Mouse (Mus musculus): ENCODE measurements around the gene Ankrd33b. TPM values are rescaled to one million over a fixed set of nuclear protein-coding genes. Genes with fewer than 3 reads are reported as not detected.

Ankrd33b gene
- not detected for polyA plus RNA-seq (2017; shearing (Covaris generic))

DNA sequence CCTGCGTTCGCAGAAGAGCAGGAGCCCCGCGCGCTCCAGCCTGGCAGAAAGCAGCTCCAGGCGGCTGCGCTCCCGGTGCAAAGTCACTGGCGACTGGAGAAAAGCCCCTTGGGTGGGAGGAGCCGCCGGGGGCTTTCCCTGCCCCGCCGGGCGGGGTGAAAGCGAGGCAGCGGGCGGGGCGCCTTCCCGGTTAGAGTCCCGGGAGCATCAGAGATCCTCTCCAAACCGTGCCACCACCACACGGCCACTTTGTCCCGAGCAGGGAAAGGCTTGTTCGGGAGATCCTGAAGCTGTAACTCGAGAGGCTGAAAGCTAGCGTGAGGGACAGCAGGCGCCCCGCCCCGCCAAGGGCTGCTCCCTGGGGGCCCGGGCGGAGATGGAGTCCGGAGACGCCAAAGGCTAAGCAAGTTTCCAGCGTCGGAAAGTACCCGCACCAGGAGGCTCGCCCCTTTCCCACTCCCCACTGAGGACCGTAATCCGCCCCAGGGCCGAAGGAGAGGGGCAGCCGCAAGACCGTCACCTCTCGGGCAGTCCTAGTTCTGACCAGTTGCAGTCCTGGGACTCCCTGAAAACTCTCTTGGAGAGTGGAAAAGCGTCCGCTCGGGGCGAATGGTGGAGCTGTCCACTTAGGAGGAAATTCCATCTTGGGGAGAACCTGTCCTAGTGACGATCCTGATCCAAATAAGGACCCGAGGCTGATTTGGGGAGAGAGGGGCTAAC lies at the start of gene Ankrd33b:
Gene Ankrd33b (minus strand): TSS at position 246 of the 720 bp plus-strand sequence.
- ATAC-seq, result no peak

DNA sequence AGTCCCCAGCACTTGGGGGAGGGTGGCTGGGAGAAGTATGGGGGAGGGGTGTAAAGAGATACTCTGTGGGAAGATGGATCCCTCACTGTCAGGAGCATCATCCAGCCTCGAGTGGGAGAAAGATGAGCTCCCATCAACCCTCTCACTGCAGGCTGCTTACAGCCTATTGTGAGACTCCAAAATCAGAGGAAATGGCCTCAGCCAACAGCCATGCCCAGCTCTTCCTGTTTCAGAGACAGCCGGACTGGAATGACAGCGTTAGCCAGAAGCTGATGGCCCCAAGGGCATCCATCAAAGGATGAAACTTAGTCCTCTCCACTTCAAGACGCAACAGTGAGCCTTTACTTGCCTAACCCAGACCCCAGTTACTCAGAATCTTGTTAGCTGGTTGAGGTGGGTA lies 47.7 kb upstream of the Ankrd33b start:
- no peak for ATAC-seq

DNA sequence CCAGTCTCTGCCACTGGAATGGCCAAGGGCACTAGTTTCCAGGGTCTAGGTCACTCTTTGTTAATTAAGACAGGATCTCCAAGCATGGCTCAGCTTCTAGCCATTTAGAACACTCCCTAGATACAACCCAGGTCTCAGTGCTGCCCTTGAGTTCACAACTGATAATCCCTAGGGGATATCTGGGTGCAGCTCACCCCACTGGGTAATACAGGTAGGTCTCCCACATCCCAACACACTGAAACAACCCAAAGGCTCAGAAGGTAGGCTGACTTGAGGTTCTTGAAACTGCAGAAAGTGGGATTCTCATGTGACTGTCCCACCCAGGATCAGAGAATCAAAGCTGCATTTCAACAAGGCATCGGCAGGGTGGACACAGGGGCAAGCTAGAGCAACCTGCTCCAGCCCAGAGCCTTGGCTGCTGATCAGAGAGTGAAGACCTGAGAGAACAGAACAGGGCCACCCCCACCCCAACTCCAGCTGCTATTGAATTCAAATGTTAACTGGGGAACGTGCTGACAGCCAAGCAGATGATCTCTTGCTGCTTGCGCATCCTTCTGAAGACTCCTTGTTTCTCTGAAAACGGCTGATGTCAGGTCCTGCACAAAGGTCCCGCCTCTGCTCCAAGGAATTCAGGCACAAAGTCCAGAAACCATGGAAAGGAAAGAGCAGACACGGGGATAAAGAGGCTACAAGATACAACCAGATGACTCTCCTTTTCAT lies 46.8 kb upstream of the Ankrd33b start:
- ATAC-seq, result no peak

DNA sequence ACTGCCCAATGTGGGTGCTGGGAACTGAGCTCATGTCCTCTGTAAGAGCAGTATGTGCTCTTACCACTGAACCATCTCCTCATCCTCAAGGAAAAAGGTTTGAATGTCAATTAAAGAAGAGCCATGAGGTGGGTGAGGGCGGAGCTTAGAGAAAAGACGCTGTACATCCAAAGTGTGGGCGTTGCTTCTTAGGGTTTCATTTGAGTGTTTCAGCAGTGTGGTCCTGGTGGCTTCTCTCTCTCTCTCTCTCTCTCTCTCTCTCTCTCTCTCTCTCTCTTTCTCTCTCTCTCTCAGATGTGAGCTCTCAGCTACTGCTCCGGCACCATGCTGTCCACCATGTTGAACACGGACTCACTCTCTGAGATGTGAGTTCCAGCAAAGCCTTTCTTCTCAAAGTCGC lies 46.1 kb upstream of the Ankrd33b start:
- ATAC-seq, result no peak

DNA sequence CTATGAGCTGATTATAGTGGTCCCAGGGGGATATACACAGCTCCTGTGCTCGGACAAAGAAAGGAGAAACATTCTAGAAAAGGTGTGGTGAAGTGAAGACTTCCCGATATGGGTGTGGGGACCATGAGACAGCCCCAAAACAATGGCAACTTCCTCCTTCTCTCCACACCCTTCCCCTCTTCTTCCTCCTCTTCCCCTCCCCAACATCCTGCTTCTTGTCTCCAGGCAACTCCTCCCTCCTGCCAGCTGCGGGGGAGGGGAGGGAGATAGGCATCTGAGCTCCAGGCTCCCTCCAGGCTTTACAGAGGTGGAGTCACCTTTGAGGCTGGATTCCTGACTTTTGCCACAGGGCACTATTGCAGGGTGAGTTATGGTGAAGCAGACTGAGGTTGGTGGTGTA lies 45.4 kb upstream of the Ankrd33b start:
- ATAC-seq, result no peak

DNA sequence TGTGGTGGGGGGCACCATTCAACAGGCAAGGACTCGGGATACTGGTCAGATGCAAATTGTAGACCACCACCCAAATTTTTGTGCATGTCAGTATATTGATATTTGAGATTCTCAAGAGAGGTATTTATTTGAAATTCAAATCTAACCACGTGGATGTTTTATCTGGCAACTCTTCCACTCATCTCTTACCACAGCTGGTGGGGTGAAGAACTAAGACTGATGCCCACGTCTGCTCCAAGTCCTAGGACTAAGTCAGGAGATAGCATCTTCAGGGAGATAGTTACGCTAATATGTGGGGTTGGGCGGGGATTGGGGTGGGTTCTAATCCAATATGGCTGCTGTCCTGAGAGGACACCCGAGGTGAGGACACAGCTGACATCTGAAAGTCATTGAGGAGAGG lies 44.9 kb upstream of the Ankrd33b start:
- ATAC-seq, result no peak

DNA sequence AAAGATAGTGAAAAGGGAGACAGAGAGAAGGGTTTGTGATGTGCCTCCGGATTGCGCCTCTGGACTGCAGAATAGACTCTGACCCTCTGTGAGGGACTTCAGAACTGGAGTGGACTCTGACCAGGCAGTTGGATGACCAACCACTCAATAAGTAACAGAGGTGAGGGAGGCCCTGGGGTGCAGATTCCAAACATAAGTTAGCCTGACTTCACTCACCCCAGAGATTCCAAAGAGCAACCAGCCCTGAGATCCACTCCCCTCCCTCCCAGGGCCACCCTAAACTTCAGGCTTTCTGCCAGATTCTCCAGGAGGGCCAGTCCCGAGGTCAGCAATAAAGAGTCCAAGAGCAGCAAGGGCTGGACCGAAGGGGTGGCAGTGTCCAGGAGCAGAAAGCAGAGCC lies 40.0 kb upstream of the Ankrd33b start:
- ATAC-seq, result no peak

DNA sequence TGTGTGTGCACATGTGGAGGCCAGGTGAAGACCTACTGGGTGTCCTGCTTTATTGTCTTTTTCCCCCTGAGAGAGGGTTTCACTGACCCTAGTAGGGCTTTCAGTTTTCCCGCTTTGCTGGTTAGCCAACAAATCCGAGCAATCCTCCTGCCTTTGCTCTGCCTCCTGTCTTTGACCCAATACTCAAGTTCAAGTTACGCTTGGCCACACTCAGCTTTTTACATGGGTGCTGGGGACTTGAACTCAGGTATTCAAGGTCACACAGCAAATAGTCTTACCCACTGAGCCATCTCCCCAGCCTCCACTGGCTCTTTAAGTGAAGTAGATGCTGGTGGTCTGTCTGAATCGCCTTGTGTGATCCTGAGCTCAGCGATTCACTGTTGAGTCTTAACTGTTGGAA lies 39.4 kb upstream of the Ankrd33b start:
- ATAC-seq, result no peak

DNA sequence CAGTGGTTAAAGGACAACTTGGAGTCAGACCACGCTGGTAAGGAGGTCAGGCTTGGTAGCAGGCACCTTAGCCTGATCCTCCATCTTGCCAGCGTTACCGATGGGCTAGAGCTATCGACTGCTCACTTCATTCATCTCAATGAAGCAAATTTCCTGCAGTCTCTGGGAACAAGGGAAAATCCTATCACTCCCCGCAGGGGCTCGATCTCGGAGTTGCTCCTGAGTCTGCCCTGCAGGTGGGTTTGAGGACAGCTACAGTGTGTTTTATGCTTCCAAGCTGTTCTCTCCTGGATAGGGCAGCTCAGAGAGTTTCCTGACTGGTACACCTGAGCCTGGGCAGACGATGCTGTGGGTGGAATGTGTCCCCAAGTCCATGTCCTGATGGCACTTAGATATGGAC lies 36.8 kb upstream of the Ankrd33b start:
- ATAC-seq, result no peak

DNA sequence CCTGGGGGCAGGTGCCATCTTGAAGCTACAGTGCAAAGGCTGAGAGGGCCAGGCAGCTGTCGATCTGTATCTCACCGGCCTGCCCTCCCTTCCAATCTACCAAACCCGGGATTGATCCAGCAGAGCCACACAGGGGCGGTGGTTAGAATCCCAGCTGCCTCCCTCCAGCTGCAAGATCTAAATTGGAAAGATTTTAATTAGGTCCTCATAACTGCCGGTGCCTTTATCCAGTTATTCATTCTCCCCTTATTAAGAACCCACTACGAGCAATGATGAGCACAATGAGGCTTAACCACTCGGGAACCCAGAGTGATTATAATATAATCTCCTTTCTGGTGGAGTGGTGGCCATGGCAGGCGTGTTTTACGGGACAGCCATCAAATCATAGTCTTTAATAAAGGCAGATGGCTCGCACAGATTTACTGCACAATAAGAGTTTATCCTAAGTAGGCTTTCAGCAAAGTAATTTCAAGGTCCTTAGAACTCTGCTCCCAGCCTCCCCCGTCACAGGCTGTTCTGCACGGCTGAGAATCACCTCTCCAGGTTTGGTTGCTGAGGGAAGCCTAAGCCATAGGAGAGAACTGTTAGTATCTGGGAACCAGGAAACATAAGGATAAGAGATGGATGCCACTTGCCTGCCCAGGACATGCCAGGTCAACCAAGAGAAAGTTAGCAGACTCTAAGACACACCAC lies 34.8 kb upstream of the Ankrd33b start:
- ATAC-seq, result no peak

DNA sequence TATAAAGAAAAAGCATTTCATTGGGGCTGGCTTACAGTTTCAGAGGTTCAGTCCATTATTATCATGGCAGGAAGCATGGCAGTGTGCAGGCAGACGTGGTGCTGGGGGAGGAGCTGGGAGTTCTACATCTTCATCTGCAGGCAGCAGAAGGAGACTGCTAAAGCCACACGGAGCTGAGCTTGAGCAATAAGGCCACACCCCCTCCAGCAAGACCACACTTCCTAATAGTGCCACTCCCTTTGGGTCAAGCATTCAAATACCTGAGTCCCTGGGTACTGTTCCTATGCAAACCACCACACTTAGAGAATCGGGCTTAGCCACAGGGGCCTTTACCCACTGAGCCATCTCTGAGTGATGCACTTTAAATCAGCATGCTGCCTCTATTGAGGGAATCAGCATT lies 33.4 kb upstream of the Ankrd33b start:
- ATAC-seq, result no peak

DNA sequence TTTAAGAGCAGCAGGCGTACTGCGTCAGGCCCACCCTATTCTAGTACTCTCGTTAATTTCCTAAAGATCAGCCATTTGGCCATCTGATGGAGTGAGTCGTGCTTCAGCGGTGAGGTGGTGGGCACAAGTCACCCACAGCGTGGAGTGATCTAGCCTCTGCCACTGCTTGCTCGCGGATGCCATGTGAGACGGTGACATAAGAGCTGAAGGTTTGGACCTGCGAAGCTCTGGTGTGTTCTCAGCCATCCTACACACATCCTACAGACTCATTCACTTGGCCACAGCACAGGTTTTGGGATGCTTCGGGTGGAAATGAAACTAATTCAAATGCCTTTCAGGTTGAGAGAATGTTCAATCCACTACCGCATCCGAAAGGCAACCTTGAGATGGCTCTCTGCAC lies 31.2 kb upstream of the Ankrd33b start:
- no peak for ATAC-seq

DNA sequence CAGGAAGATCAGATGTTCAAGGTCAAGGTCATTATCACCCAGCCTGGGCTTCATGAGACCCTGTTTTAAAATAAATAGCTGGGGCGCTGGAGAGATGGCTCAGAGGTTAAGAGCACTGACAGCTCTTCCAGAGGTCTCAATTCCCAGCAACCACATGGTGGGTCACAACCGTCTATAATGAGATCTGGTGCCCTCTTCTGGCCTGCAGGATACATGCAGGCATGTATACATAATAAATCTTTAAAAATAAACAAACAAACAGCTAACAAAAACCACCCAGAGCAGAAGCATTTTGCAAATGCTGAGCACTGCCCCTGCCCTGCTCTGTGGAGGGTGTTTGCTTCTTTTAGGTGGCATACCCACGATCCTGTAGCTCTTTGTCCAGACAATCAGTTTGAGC lies 29.9 kb upstream of the Ankrd33b start:
- no peak for ATAC-seq

DNA sequence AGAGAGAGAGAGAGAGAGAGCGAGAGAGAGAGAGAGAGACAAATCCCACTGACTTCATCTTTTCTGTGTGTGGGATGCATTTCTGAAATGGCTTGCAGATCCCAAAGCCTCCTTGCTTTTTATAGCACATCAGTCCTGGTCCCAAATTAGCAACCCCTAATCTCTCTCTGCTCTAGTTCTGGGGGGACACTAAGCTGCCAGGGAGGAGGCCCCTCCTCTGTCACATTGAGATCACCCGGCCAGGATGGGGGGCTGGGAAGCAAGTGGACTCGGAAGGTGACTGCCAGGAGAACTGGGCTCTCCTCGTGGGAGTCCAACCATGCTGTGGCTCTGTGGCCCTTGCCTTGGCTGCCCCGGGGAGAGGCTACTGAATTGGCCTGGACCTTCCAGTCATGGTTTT lies 29.2 kb upstream of the Ankrd33b start:
- no peak for ATAC-seq

DNA sequence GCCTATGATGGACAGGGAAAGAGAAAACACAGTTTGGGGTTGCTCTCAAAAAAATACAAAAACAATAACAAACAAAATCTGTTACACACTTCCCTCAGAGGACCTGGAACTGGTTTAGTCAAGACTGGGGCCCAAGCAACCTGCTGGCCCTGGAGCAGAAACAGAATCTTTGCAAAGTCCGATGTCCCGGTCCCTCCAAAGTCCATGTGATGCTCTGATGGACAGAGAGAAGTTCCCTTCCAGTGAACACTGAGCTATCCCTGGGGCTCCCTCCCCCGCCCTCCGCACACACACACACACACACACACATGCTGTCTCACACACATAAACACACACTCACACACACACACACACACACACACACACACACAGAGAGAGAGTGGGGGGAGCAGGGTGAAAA lies 28.5 kb upstream of the Ankrd33b start:
- ATAC-seq, result no peak

DNA sequence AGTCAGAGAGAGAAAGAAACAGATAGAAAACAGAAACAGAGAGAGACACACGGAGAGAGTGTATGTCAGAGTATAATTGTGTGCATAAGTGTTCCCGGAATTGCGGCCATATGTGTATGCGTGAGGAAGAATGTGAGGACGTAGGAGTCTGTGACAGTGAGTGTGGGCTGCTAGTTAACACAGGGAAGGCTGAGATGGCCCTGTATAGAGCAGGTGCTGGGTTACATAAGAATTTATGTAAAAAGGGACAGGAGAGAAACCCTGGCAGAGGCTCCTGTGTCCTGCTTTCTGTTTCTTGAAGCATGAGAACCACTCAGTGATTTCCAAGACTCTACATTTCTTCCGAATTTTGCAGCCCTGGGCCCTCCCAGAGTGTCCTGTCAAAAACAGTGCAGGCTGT lies 25.9 kb upstream of the Ankrd33b start:
- no peak for ATAC-seq

DNA sequence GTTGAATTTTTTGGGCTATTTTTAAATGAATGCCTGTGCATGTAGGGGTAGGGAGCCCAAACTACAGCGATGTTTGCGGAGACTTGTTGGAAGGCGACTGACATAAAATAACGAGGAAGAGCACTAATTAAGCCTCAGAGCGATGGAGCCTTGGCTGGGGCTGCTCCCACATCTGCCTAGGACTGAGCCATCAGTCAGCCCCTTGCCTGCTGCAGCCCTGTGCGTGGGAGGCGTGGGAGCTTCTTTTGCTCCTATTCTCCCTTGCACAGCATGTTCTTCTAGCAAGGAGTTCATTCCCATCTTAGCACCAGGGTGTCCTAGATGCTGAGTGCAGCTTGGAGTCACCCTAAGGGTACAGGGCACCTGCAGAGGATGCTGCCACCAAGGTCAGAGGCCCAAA lies 25.2 kb upstream of the Ankrd33b start:
- no peak for ATAC-seq

DNA sequence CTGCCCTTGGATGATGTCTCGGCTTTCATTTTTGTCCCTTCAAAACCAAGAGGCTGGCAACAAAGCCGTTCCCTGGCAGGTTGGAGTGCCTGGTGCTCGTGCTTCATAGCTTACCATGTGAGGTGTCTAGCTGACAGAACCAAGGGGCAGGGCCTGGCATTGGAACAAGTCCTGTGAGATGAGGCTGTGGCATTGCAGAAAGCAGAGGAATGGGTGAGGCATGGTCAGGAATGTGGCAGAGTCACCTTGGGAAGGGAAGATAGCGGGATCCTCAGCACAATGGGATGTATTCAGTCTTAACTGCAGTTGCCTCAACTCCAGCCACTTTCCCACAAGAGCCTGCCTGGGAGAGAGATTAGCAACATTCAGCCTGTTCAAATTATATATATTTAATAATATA lies 24.6 kb upstream of the Ankrd33b start:
- ATAC-seq, result no peak

DNA sequence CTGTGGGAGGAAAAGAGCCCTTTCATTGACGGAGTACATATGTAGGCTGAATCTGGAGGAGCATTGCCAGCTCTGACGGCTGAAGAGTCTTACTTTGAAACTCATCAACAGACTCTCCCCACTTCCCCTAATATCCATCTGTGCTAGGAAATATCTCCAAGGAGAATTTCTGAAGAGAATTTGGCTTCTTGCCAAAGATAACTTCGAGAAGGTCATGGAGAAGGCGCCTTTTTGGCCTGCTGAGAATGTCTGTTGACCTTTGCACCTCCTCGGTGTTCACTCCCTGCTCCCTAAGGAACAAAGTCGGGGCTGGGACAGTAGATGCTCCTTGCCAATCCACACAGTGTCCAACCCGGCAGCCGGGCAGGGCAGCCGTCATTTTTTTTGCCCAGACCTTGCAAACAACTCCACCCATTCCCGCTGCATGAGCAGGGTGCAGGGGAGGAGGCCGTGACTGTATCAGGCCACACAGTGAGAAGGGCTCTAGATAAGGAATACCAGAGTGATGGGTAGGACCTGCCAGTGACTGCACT lies 14.5 kb upstream of the Ankrd33b start:
- no peak for ATAC-seq

DNA sequence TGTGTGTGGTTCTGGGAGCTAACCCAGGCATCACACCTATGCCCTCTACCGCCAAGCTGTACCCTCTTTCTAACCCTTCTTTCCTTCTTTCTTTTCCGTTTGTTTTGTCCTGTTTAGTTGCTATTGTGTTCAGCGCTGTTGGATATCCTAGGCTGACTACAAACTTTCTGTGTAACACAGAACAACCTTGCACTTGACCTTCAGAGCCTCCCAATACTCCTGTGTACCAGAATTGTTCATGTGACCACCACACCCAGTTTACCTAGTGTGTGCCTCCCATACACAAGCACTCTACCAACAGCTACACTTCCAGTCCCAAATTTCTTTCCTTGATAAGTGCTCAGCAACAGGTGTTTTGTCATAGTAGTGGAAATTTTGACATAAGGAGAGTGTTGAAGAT lies 11.9 kb upstream of the Ankrd33b start:
- no peak for ATAC-seq

DNA sequence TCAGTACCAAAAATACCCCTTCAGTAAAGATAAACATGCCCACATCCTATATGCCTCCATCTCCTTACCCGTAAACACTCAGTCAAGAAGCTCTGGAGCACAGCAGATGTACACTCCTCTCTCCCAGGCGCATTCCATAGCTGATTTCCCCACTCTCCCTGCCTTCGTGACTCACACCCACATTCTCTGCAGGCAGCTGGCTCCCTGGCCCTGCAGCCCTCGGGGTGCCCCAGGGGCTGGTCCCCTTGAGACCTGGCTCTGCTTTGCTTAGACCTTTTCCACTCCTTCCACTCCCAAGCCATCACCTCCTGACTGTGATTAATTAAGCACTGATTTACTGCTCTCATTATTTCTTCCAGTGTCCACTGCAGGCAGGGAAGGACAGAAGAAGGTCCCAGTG lies 7.7 kb upstream of the Ankrd33b start:
- ATAC-seq, result no peak

DNA sequence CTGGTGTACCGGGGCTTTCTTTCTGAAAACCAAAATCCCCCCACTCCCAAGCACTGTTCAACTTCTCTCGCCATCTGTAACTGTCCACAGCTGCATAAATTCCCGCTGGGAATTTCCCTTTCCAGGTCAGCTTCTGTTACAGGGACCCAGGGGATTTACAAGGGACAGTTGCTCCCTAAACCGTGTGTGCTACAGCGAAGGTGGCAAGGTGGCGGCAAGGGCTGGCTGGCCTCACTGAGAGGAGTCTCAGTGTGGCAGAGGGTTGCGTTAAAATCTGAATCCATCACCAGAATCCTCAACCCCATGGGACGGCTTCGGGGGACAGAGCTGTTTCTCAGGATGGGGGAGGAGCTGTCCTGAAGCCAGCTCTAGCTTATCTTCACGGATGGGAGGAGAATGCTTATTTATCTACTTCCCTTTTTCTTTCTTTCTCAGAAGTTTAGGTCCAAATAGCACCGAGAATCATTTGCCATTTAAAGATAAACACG lies 1.6 kb upstream of the Ankrd33b start:
- no peak for ATAC-seq

DNA sequence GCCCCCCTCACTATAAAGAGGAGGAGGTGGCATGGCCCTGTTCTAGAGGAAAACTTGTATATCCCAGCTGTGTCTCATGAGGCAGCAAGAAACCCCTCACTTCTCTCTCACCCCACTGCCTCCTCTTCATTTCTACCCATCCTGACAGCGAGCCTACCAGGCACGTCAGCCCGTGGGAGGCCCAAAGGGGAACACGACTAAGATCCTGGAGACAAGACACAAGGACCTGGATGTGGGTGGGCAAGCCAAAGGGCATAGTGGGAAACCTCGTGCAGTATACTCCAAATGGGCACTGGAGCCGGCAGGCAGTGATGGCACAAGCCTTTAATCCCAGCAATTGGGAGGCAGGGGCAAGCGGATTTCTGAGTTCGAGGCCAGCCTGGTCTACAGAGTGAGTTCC lies 1.0 kb upstream of the Ankrd33b start:
- no peak for ATAC-seq
